Mouse (Mus musculus): ENCODE data around the gene Nt5c. TPM values are rescaled to one million over a fixed set of nuclear protein-coding genes. Genes with fewer than 3 reads are reported as not detected.
"Not testable (repeated sequence)": the region's sequence is repeated elsewhere in the genome, so short reads cannot be mapped to it uniquely, and the experiment has no call there.

The Nt5c gene
- total RNA-seq (2021), result 10 to 100 TPM; 20.1 to 23.0 TPM
- long read RNA-seq, experiment 1, transcript Nt5c-201 (5 exons, 858 nt), result major isoform, 14 of 20 reads
- long read RNA-seq, experiment 1, partial matches to known transcripts, result 1 of 20 reads
- long read RNA-seq, experiment 1, other reads (novel, unspliced or antisense), result 3 of 20 reads
- long read RNA-seq, experiment 2, transcript Nt5c-201 (5 exons, 858 nt), result major isoform, 9 of 16 reads
- long read RNA-seq, experiment 2, partial matches to known transcripts, result 0 of 16 reads
- long read RNA-seq, experiment 2, other reads (novel, unspliced or antisense), result 2 of 16 reads

- peak; percentile 60 to 79 for DNase-seq (ENCODE audit: low spot score in 2 of 2)
Observed at GRCm38 (mm10) chr11:115491356-115492083, at the start of gene Nt5c. Nt5c (minus strand) TSS chr11:115491862.

GRCm38 (mm10) chr11:115538045-115538444 lies 46.4 kb upstream of the Nt5c start:
- DNase-seq (ENCODE audit: low spot score in 2 of 2), result no peak

DNA sequence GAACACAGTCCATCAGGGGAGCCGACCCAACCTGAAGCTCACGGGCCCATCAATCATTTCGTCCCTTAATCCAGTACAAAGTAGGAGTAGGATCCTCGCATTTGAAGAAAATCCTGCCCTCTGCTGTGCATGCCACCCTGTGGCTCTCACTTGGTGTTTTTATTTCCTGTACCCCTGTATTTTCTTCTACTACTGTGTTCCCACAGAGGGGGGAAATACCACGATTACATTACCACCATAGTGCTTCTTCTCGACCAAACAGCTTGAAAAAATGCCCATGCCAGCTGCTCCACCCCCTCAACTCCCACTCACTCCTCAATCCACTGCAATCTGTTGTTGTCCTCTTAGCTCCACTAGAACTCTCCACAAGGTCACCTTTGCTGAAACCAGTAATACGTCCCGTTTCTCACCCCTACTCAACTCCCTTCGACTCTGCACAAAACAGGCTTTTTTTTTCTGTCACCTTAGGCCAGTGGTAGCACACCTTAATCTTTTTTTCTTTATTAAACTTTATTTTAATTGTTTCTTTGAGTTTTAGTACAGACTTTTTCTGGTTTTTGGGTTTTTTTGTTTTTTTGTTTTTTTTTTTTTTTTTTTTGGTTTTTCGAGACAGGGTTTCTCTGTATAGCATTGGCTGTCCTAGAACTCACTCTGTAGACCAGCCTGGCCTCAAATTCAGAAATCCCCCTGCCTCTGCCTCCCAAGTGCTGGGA lies 45.4 kb upstream of the Nt5c start:
- DNase-seq (ENCODE audit: low spot score in 2 of 2), result no peak

GRCm38 (mm10) chr11:115536038-115536681 lies 44.5 kb upstream of the Nt5c start, which contains the start of gene Sumo2:
Sumo2 (minus strand) TSS chr11:115536276.
- peak; percentile 99 to 100 for DNase-seq (ENCODE audit: low spot score in 2 of 2)

- peak; percentile 64 to 78 for DNase-seq (ENCODE audit: low spot score in 2 of 2)
Observed at GRCm38 (mm10) chr11:115535401-115536037, 43.9 kb upstream of the Nt5c start.

DNA sequence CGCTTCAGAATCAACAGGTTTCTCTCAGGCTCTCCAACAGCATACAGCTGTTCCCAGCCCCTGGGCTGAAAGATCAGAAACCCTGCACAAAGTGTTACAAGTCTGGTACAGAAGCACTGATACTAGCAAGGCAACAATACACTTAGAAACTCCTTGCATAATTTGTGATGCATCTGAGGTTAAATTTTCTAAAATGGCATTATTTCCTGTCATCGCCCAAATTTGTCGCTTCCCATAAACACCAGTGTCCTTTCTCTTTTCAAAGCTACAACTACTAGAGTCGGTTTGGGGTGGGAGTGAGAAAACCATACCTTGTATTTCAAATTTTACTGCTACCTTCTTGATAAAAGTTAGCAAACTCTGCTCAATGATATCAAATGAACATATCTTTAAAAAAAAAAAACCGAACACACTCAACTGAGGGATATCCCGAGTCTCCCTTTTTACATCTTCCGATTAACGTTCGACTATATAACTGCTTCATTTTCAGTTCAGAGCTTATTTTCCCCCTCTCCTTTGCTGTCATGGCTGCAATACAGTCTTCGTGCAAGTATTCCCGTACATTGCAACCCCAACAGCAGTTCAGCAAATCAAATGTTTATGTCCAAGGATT lies 43.2 kb upstream of the Nt5c start:
- no peak for DNase-seq (ENCODE audit: low spot score in 2 of 2)

GRCm38 (mm10) chr11:115526446-115526845 lies 34.8 kb upstream of the Nt5c start:
- not testable (repeated sequence) for DNase-seq (ENCODE audit: low spot score in 2 of 2)

DNA sequence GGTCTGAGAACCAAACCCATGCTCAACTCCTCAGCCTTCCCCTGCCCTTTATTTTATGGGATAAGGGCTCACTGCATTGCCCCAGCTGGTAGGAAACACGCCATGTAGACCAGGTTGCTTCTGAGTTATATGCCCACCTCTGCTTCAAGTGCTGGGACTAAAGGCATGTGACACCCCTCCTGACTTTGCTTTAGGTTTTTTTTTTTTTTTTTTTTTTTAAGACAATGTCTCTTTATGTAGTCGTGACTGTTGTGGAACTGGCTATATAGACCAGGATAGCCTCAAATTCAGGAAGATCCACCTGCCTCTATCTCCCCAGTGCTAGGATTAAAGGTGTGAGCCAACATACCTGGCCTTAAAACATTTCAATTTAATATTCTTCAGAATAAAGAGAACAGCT lies 31.0 kb upstream of the Nt5c start:
- DNase-seq (ENCODE audit: low spot score in 2 of 2), result no peak

DNA sequence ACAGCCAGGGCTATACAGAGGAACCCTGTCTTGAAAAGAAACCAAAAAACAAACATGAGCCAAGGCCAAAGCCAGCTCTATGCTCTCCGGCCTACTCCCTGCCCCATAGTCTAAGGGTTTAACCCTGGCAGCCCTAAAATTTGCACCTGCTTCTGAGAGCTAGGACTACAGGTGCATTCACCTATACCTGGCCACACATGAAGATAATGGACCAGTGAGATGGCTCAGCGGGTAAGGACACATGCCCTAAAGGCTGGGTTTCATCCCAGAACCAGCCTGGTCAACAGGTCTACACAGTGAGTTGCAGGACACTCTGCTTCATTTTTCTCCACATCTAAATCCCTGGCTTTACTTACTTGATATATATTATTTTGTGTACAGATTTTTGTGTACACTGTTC lies 30.6 kb upstream of the Nt5c start:
- no peak for DNase-seq (ENCODE audit: low spot score in 2 of 2)

- no peak for DNase-seq (ENCODE audit: low spot score in 2 of 2)
Observed at GRCm38 (mm10) chr11:115521080-115521479, 29.4 kb upstream of the Nt5c start.

DNA sequence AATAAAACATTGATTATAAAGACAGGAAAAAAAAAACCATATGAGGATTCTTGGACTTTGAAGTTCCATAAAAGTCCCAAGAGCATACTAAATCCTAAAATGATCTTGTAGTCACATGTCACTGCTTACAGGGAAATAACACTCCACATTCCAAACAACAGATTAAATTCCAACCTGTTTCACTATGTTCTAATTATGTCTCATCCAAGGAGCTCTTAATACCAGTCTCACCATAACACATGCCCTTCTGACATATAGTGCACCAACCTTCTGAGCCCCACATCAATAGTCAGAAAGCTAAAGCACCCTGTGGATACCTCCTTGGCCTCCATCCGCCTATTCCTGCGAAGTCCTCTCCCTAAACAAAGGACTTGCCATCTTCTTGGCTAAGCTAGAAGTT lies 28.6 kb upstream of the Nt5c start:
- no peak for DNase-seq (ENCODE audit: low spot score in 2 of 2)

- no peak for DNase-seq (ENCODE audit: low spot score in 2 of 2)
Observed at GRCm38 (mm10) chr11:115519581-115519980, 27.9 kb upstream of the Nt5c start.

GRCm38 (mm10) chr11:115518693-115519092 lies 27.0 kb upstream of the Nt5c start:
- DNase-seq (ENCODE audit: low spot score in 2 of 2), result no peak

GRCm38 (mm10) chr11:115516942-115517341 lies 25.3 kb upstream of the Nt5c start:
- no peak for DNase-seq (ENCODE audit: low spot score in 2 of 2)

DNA sequence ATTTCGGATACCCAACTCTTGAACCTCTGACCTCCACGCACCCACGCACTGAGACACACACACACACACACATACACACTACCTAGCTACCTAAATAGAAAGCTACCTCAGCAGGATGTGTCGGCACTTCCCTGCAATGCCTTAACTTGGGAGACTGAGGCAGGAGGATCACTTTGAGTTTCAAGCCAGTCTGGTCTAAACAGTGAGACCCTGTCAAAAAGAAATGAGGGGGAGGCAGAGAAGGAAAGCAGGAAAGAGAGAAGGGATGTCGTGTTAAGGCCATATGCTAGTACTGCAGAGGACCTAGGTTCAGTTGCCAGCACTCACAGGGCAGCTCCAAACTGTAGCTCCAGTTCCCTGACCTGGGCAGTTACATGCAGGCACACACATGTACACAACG lies 23.4 kb upstream of the Nt5c start:
- no peak for DNase-seq (ENCODE audit: low spot score in 2 of 2)

DNA sequence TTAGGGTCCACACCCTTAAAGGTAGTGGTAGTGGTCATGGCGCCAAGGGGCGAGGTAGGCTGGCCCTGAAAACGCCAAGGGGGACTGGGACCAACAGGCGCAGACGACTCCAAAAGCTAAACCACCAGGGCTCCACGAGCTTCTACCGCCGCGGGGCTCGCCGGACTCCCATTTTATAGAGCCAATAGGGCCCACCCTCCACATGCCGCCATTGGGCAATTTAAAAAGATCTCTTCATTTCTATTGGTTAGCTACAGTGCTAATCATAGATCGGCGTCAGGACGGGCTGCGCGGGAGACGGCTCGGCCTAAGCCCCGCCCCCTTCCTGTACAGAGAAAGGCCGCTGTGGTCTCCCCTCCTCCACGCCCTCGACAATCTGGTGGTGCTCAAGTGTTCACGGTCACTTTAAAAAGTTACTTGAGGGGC lies 22.6 kb upstream of the Nt5c start, which contains the start of gene Jpt1:
TSS of gene Jpt1 (minus strand) at position 150 of the 426 bp plus-strand sequence.
- peak; percentile 81 to 95 for DNase-seq (ENCODE audit: low spot score in 2 of 2)

- peak; percentile 38 to 59 for DNase-seq (ENCODE audit: low spot score in 2 of 2)
Observed at GRCm38 (mm10) chr11:115513271-115514237, 21.9 kb upstream of the Nt5c start.

- DNase-seq (ENCODE audit: low spot score in 2 of 2), result no peak
Observed at GRCm38 (mm10) chr11:115512407-115513183, 20.9 kb upstream of the Nt5c start.

Measured in gastrocnemius, postnatal 4 days (tissue).